Mouse (Mus musculus) natural killer cell, adult 2 months (primary cell): ENCODE measurements around the gene Tbrg1.

Source experiments
- DNase-seq, 2 experiments: peaks; one replicate each; pipeline ENCODE4 v3.0.0; 2022; ENCODE audit warnings: low spot score in 2 of 2

Gene Tbrg1

GRCm38 (mm10) chr9:37632305-37632704 is 24.8 kb downstream of the Tbrg1 start:
- no peak for DNase-seq

- DNase-seq: no peak
These were observed 27.2 kb downstream of the Tbrg1 start for GRCm38 (mm10) chr9:37629941-37630340.

- DNase-seq: no peak
These were observed 28.5 kb downstream of the Tbrg1 start for GRCm38 (mm10) chr9:37628581-37628980.

- no peak for DNase-seq
These were observed 29.8 kb downstream of the Tbrg1 start for GRCm38 (mm10) chr9:37627263-37627662.

GRCm38 (mm10) chr9:37626103-37626567 is 31.0 kb downstream of the Tbrg1 start:
- DNase-seq: no peak

GRCm38 (mm10) chr9:37625641-37626040 is 31.5 kb downstream of the Tbrg1 start:
- no peak for DNase-seq

GRCm38 (mm10) chr9:37625129-37625528 is 32.0 kb downstream of the Tbrg1 start:
- DNase-seq: no peak

GRCm38 (mm10) chr9:37624502-37624901 is 32.6 kb downstream of the Tbrg1 start:
- no peak for DNase-seq

GRCm38 (mm10) chr9:37623981-37624380 is 33.1 kb downstream of the Tbrg1 start:
- DNase-seq: no peak

GRCm38 (mm10) chr9:37621290-37621689 is 35.8 kb downstream of the Tbrg1 start:
- no peak for DNase-seq

- peak; percentile 34 to 41 for DNase-seq
These were observed 40.3 kb downstream of the Tbrg1 start for GRCm38 (mm10) chr9:37616770-37617169.

GRCm38 (mm10) chr9:37615220-37615619 is 41.9 kb downstream of the Tbrg1 start:
- DNase-seq: no peak

GRCm38 (mm10) chr9:37614316-37614715 is 42.8 kb downstream of the Tbrg1 start:
- DNase-seq: no peak

GRCm38 (mm10) chr9:37613911-37614280 is 43.2 kb downstream of the Tbrg1 start:
- DNase-seq: no peak

GRCm38 (mm10) chr9:37613182-37613910 is 43.8 kb downstream of the Tbrg1 start, which contains the start of gene Spa17:
Spa17 (minus strand) TSS chr9:37613722.
- peak; percentile 73 to 82 for DNase-seq

GRCm38 (mm10) chr9:37609558-37609957 is 47.6 kb downstream of the Tbrg1 start:
- DNase-seq: no peak

GRCm38 (mm10) chr9:37605089-37605488 is 52.0 kb downstream of the Tbrg1 start:
- DNase-seq: no peak

GRCm38 (mm10) chr9:37600538-37601205 is 56.4 kb downstream of the Tbrg1 start:
- DNase-seq: no peak
